Mouse (Mus musculus) forebrain, embryonic 11.5 days (tissue): ENCODE measurements around the gene Nt5dc2. TPM values are rescaled to one million over a fixed set of nuclear protein-coding genes. Genes with fewer than 3 reads are reported as not detected.

Source experiments
- ATAC-seq: fragments of 200-750 bp; cut with Nextera tagmentation; replicated peaks from 2 replicates; pipeline ENCODE4 v1.8.0; 2017; ENCODE audit warnings: moderate TSS enrichment; ENCODE audit not compliant: low FRiP score
- DNase-seq: peaks from one replicate; pipeline ENCODE4 v3.0.0-alpha.2; 2017; ENCODE audit warnings: low spot score
- H3K27ac ChIP-seq: fragments of 300-500 bp; sonication (generic); 2 replicates; pipeline ENCODE4 v1.5.1; 2014; ENCODE audit warnings: low read depth, low read length
- H3K27me3 ChIP-seq: fragments of 300-500 bp; sonication (generic); 2 replicates; pipeline ENCODE4 v1.6.1; 2014; ENCODE audit warnings: mild to moderate bottlenecking, low read length, mixed read lengths; ENCODE audit not compliant: control insufficient read depth, insufficient read depth
- H3K36me3 ChIP-seq: fragments of 300-500 bp; sonication (generic); 2 replicates; pipeline ENCODE4 v1.6.1; 2014; ENCODE audit warnings: mild to moderate bottlenecking, low read length, moderate library complexity, mixed read lengths; ENCODE audit not compliant: control insufficient read depth, insufficient read depth
- H3K4me1 ChIP-seq: fragments of 300-500 bp; sonication (generic); replicated peaks from 2 replicates; pipeline ENCODE4 v1.6.1; 2014; ENCODE audit warnings: low read length, mixed read lengths; ENCODE audit not compliant: control insufficient read depth, insufficient read depth
- H3K4me2 ChIP-seq: fragments of 300-500 bp; sonication (generic); 2 replicates; pipeline ENCODE4 v1.6.1; 2014; ENCODE audit warnings: low read depth, mild to moderate bottlenecking, low read length, moderate library complexity, mixed read lengths; ENCODE audit not compliant: severe bottlenecking
- H3K4me3 ChIP-seq: fragments of 300-500 bp; sonication (generic); 2 replicates; pipeline ENCODE4 v1.5.1; 2014; ENCODE audit warnings: low read depth, low read length
- H3K9ac ChIP-seq: fragments of 300-500 bp; sonication (generic); 2 replicates; pipeline ENCODE4 v1.6.1; 2014; ENCODE audit warnings: low read length
- H3K9me3 ChIP-seq: fragments of 300-500 bp; sonication (generic); 2 replicates; pipeline ENCODE4 v1.6.1; 2016; ENCODE audit warnings: low read length, mixed read lengths; ENCODE audit not compliant: control insufficient read depth
- WGBS: fragments of 180-500 bp; shearing (Covaris S2); extraction: QIAGEN DNeasy Blood & Tissue Kit; methylation state at CpG from one replicate; pipeline ENCODE4 v1.1.7; 2014; 5-methylcytosine and 5-hydroxymethylcytosine counted together
- polyA plus RNA-seq: library from polyadenylated mRNA; unstranded; fragments of >200 nt; fragmentation: Nextera tagmentation; extraction: Ambion mirVana; gene quantifications from 2 replicates; pipeline ENCODE4 v1.2.1, GENCODE M21; 2014

Gene Nt5dc2
- 565 and 637 TPM in 2 replicates for polyA plus RNA-seq

- Histone ChIP-seq H3K9ac (peak within 1 kb of the TSS; percentile 90), H3K36me3 (peaks cover 6% of the 10 kb centered on the region), H3K27me3 (no peaks in the 10 kb centered on the region), H3K4me1 (peaks cover 24% of the 10 kb centered on the region), H3K9me3 (no peaks in the 10 kb centered on the region), H3K4me2 (peak within 1 kb of the TSS; percentile 90), H3K4me3 (peak within 1 kb of the TSS; percentile 93), H3K27ac (peak within 1 kb of the TSS; percentile 84)
- ATAC-seq, result peak; percentile 85
- peak; percentile 98 for DNase-seq
- WGBS, result 7% methylated on average over 41 of the region's 63 CpGs
These were observed at the start of gene Nt5dc2 for GRCm38 (mm10) chr14:31130236-31131220. Nt5dc2 (plus strand) TSS chr14:31131053.

DNA sequence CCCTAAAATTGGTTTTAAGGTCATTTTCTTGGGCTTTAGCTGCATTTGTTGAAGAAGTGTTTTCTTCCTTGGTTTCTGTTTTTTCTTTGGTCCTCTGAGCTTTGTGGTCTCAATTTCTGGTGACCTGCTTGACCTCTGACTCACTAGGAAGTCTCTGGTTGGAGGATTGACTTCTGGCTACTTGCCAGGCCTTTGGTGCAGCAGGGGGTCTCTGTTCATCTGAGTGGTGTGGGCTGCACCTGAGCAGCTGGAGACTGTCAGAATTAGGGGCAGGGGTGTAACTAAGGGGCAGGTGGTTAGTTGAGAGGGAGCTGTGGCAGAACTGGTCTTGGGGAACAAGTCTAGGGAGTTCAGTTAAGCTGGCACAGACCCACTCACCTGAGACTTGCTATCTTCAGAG, 49.7 kb upstream of the Nt5dc2 start:
- H3K4me3 ChIP-seq, result no peak overlapping the region
- H3K4me1 ChIP-seq, result no peaks in the 10 kb centered on the region
- ATAC-seq (no peak), DNase-seq (no peak)
- no peak overlapping the region for H3K9ac ChIP-seq
- H3K27ac ChIP-seq, result no peak overlapping the region
- H3K36me3 ChIP-seq, result peaks cover 8% of the 10 kb centered on the region
- no peak overlapping the region for H3K4me2 ChIP-seq
- H3K27me3 ChIP-seq, result no peaks in the 10 kb centered on the region
- no peaks in the 10 kb centered on the region for H3K9me3 ChIP-seq

DNA sequence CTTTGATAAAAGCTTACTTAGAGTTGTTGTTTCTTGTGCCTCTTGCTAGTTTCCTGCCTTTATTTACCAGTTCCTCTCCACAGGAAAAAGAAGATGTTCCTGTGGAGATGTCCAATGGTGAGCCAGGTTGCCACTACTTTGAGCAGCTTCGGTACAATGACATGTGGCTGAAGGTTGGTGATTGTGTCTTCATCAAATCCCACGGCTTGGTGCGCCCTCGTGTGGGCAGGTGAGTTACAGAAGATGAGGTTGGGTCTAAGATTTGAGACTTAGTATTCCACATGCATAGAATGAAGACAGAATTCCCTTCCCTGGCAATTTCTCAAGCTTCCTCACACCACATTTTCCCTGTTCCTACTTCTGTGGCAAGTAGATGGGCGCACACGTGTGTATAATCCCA, 43.4 kb upstream of the Nt5dc2 start:
- no peak overlapping the region for H3K9ac ChIP-seq
- ATAC-seq, result no peak
- DNase-seq, result no peak
- H3K9me3 ChIP-seq, result no peaks in the 10 kb centered on the region
- peaks cover 14% of the 10 kb centered on the region for H3K36me3 ChIP-seq
- H3K4me1 ChIP-seq, result no peaks in the 10 kb centered on the region
- no peaks in the 10 kb centered on the region for H3K27me3 ChIP-seq
- H3K4me2 ChIP-seq, result no peak overlapping the region
- WGBS, result 91% methylated on average over 6 of the region's 6 CpGs
- H3K27ac ChIP-seq, result no peak overlapping the region
- H3K4me3 ChIP-seq, result no peak overlapping the region

DNA sequence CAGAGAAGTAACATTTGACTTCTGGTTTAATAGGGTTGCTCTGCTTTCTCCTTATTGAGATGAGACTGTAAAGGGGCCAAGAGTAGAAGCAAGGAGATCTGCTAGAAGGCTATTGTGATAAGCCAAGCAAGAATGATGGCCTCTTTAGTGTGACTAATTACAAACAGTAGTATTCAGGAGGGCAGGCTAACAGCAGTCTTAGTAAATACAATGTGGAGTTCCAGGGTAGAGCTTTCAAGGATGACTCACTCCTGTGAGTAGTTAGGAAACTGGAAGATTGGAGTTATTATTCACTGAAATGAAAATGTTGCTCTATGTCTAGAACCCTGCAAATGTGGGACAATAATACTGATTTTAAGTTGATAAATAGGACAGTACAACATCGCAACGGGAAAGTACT, 42.3 kb upstream of the Nt5dc2 start:
- Histone ChIP-seq H3K9me3 (no peaks in the 10 kb centered on the region), H3K4me3 (no peak overlapping the region), H3K4me2 (no peak overlapping the region), H3K4me1 (no peaks in the 10 kb centered on the region), H3K36me3 (peaks cover 11% of the 10 kb centered on the region; the same call in 1 of the 2 replicates), H3K9ac (no peak overlapping the region), H3K27ac (no peak overlapping the region), H3K27me3 (no peaks in the 10 kb centered on the region)
- DNase-seq (no peak), ATAC-seq (no peak)
- 96% methylated on average over 2 of the region's 2 CpGs for WGBS

DNA sequence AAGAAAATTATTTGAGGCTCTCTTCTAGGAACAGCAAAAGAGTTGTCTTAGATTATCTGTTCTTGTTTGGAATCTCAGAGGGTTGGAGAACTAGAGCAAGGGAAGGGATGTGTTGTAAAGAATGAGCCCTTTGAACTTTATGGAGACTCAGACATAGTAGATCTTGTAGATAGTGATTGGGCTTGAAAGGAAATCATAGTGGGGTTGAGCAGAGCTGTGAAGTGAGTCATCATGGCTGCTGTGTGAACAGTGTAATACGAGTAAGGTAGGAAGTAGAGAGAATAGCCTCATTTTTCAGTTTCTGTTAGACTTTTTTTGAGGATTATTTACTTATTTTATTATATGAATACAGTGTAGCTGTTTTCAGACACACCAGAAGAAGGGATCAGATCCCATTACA, 40.9 kb upstream of the Nt5dc2 start:
- Histone ChIP-seq H3K9me3 (no peaks in the 10 kb centered on the region), H3K27me3 (no peaks in the 10 kb centered on the region), H3K9ac (no peak overlapping the region), H3K36me3 (peaks cover 11% of the 10 kb centered on the region; the same call in 1 of the 2 replicates), H3K4me2 (no peak overlapping the region), H3K27ac (no peak overlapping the region), H3K4me3 (no peak overlapping the region), H3K4me1 (no peaks in the 10 kb centered on the region)
- no peak for DNase-seq
- whole genome bisulfite sequencing, result 89% methylated on average over 1 of the region's 1 CpGs
- ATAC-seq, result no peak

DNA sequence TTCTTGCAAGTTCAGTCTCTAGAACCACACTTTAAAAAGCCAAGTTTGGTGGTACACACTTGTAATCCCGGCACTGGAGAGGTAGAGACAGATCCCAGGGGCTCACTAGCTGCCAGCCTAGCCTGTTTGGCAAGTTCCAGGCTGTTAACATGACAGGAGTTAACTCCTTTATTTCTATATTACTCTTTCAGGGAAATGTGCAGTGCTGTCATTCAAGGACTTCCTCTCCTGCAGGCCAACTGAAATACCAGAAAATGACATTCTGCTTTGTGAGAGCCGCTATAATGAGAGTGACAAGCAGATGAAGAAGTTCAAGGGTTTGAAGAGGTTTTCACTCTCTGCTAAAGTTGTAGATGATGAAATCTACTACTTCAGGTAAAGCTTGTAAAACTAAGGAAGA, 25.7 kb upstream of the Nt5dc2 start:
- no peak overlapping the region for H3K4me2 ChIP-seq
- H3K9me3 ChIP-seq, result no peaks in the 10 kb centered on the region
- DNase-seq, result no peak
- H3K27ac ChIP-seq, result no peak overlapping the region
- no peaks in the 10 kb centered on the region for H3K27me3 ChIP-seq
- no peak overlapping the region for H3K4me3 ChIP-seq
- WGBS, result 96% methylated on average over 2 of the region's 2 CpGs
- peaks cover 20% of the 10 kb centered on the region for H3K36me3 ChIP-seq
- ATAC-seq, result no peak
- H3K4me1 ChIP-seq, result no peaks in the 10 kb centered on the region
- no peak overlapping the region for H3K9ac ChIP-seq

- DNase-seq (no peak), ATAC-seq (no peak)
- Histone ChIP-seq H3K4me3 (no peak overlapping the region), H3K36me3 (peaks cover 22% of the 10 kb centered on the region), H3K27ac (no peak overlapping the region), H3K4me1 (no peaks in the 10 kb centered on the region), H3K9me3 (no peaks in the 10 kb centered on the region), H3K4me2 (no peak overlapping the region), H3K27me3 (no peaks in the 10 kb centered on the region), H3K9ac (no peak overlapping the region)
- 89% methylated on average over 3 of the region's 3 CpGs for WGBS
These were observed 20.2 kb upstream of the Nt5dc2 start for GRCm38 (mm10) chr14:31110613-31111012.

DNA sequence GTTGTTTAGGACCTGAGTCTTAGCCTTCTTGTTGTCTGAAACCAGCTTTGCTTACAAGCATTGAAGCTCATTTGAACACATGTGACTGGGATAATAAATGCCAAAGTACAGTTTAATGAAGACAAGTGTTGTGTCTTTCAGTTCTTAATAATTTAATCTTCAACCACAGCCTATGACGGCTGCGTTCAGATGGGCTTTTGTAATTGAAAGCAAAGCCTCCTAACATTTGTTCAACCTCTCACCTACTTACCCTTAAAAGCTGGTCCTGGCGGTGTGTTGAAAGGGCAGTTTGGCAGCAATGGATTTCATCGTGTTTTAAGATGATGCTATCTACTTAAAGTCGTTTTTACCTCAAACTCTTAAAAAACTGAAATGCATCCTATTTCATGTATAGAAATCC, 18.7 kb upstream of the Nt5dc2 start:
- H3K9ac ChIP-seq, result no peak overlapping the region
- WGBS, result 88% methylated on average over 5 of the region's 5 CpGs
- no peaks in the 10 kb centered on the region for H3K4me1 ChIP-seq
- H3K36me3 ChIP-seq, result peaks cover 19% of the 10 kb centered on the region
- no peaks in the 10 kb centered on the region for H3K9me3 ChIP-seq
- DNase-seq, result no peak
- no peak overlapping the region for H3K4me3 ChIP-seq
- H3K4me2 ChIP-seq, result no peak overlapping the region
- no peak for ATAC-seq
- no peak overlapping the region for H3K27ac ChIP-seq
- H3K27me3 ChIP-seq, result no peaks in the 10 kb centered on the region

- Histone ChIP-seq H3K27me3 (no peaks in the 10 kb centered on the region), H3K4me3 (no peak overlapping the region), H3K27ac (no peak overlapping the region), H3K9ac (no peak overlapping the region), H3K4me2 (no peak overlapping the region), H3K36me3 (peaks cover 14% of the 10 kb centered on the region), H3K9me3 (no peaks in the 10 kb centered on the region), H3K4me1 (no peaks in the 10 kb centered on the region)
- DNase-seq, result no peak
- 93% methylated on average over 3 of the region's 3 CpGs for WGBS
- ATAC-seq, result no peak
These were observed 16.8 kb upstream of the Nt5dc2 start for GRCm38 (mm10) chr14:31114011-31114410.
